ENCODE assay signal across 8 mouse cellular contexts in the genomic region with DNA sequence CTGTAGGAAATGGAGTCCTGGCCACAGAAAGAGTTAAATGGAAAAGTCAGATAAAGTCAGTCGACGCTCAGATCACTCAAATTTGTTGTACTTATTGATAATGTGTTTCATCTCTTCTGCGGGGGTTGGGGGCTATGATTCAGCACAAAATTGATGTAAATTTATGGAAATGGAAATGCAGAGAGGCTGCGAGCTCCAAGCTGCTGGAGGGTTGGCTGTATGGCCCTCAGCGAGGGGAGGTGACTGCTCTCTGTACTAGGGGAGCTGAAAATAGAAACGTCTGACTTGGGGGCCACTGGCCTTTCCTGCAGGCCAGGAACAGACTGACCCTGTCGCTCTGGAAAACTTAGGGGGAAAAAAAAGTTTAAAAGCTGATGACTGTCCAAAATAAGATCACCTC. TPM values are rescaled to one million over a fixed set of nuclear protein-coding genes. Genes with fewer than 3 reads are reported as not detected.
DNase-seq lines count a peak whose midpoint lies in the region; ATAC-seq lines count a peak whose summit lies in the region.

No protein-coding gene starts in this region.

- no peaks in the 10 kb centered on the region for H3K4me1 ChIP-seq in embryonic facial prominence, embryonic 14.5 days (ENCODE audit: control insufficient read depth, insufficient read depth, low read length)
- H3K4me1 ChIP-seq in hindbrain, embryonic 13.5 days (replicated peaks), result peaks cover 20% of the 10 kb centered on the region
- H3K4me1 ChIP-seq in midbrain, embryonic 11.5 days (ENCODE audit: control insufficient read depth, insufficient read depth, low read length), result peaks cover 8% of the 10 kb centered on the region

- peak overlapping the region; percentile 66 for H3K9ac ChIP-seq in embryonic facial prominence, embryonic 14.5 days (ENCODE audit: low read depth, low read length)
- peak overlapping the region; percentile 68; the same call in 1 of the 2 replicates for H3K9ac ChIP-seq in hindbrain, embryonic 13.5 days
- peak overlapping the region; percentile 60 for H3K9ac ChIP-seq in midbrain, embryonic 11.5 days (ENCODE audit: low read length)

- H3K27me3 ChIP-seq in embryonic facial prominence, embryonic 14.5 days (replicated peaks; ENCODE audit: control insufficient read depth, insufficient read depth, low read length), result no peaks in the 10 kb centered on the region; the same call in 1 of the 2 replicates
- 0 out of 2 replicates have a peak, but pooled peaks cover 8% of the 10 kb centered on the region for H3K27me3 ChIP-seq in hindbrain, embryonic 13.5 days
- H3K27me3 ChIP-seq in midbrain, embryonic 11.5 days (ENCODE audit: control insufficient read depth, insufficient read depth, low read length), result no peaks in the 10 kb centered on the region; the same call in 1 of the 2 replicates

- H3K4me3 ChIP-seq in embryonic facial prominence, embryonic 14.5 days (ENCODE audit: low read depth, low read length), result peak overlapping the region; percentile 50
- H3K4me3 ChIP-seq in hindbrain, embryonic 13.5 days, result peak overlapping the region; percentile 48
- peak overlapping the region; percentile 36 for H3K4me3 ChIP-seq in midbrain, embryonic 11.5 days (ENCODE audit: low read depth, low read length)

- no peaks in the 10 kb centered on the region for H3K36me3 ChIP-seq in embryonic facial prominence, embryonic 14.5 days (ENCODE audit: control insufficient read depth, insufficient read depth, low read length)
- H3K36me3 ChIP-seq in hindbrain, embryonic 13.5 days, result no peaks in the 10 kb centered on the region
- H3K36me3 ChIP-seq in midbrain, embryonic 11.5 days (ENCODE audit: control insufficient read depth, insufficient read depth, low read length), result no peaks in the 10 kb centered on the region

- peak overlapping the region; percentile 65; the same call in 1 of the 2 replicates for H3K27ac ChIP-seq in embryonic facial prominence, embryonic 14.5 days (replicated peaks; ENCODE audit: low read depth, low read length)
- H3K27ac ChIP-seq in hindbrain, embryonic 13.5 days, result peak overlapping the region; percentile 76; the same call in 1 of the 2 replicates
- peak overlapping the region; percentile 47; the same call in 1 of the 2 replicates for H3K27ac ChIP-seq in midbrain, embryonic 11.5 days (ENCODE audit: low read depth, low read length)

- H3K9me3 ChIP-seq in embryonic facial prominence, embryonic 14.5 days (ENCODE audit: control insufficient read depth, low read length), result peaks cover 4% of the 10 kb centered on the region; the same call in 1 of the 2 replicates
- peaks cover 4% of the 10 kb centered on the region; the same call in 1 of the 2 replicates for H3K9me3 ChIP-seq in hindbrain, embryonic 13.5 days
- H3K9me3 ChIP-seq in midbrain, embryonic 11.5 days (ENCODE audit: control insufficient read depth, low read length), result no peaks in the 10 kb centered on the region; the same call in 1 of the 2 replicates

- DNase-seq in cerebellum, postnatal 10 days, result peak; percentile 12 to 19
- peak; percentile 10 for DNase-seq in embryonic facial prominence, embryonic 14.5 days (ENCODE audit: low spot score)
- peak; percentile 89 for DNase-seq in midbrain, embryonic 11.5 days (ENCODE audit: low spot score, missing footprints)
- no peak for DNase-seq in yolk sac, embryonic 10.5 days (ENCODE audit: low spot score)
- DNase-seq in cerebellum, adult 18-20 months, result no peak

- ATAC-seq in cerebellum, adult (ENCODE audit: insufficient number of reproducible peaks, low FRiP score, low TSS enrichment), result no peak
- ATAC-seq in embryonic facial prominence, embryonic 14.5 days (ENCODE audit: low read depth), result no peak
- peak; percentile 59 for ATAC-seq in hindbrain, embryonic 13.5 days (ENCODE audit: low FRiP score)
- ATAC-seq in midbrain, embryonic 11.5 days (ENCODE audit: low FRiP score), result peak; percentile 54
- ATAC-seq in CD4-positive, CD25-positive, alpha-beta regulatory T cell, adult 4 months, result no peak

- WGBS in embryonic facial prominence, embryonic 14.5 days, result 9% methylated on average over 7 of the region's 7 CpGs
- WGBS in hindbrain, embryonic 13.5 days, result 7% methylated on average over 7 of the region's 7 CpGs
- 11% methylated on average over 7 of the region's 7 CpGs for WGBS in midbrain, embryonic 11.5 days

- H3K4me2 ChIP-seq in embryonic facial prominence, embryonic 14.5 days (ENCODE audit: low read depth, low read length), result peak overlapping the region; percentile 84
- peak overlapping the region; percentile 76 for H3K4me2 ChIP-seq in hindbrain, embryonic 13.5 days
- peak overlapping the region; percentile 59 for H3K4me2 ChIP-seq in midbrain, embryonic 11.5 days

RNA-seq across cellular contexts. Expression of a gene that starts 5.5 kb away (rescaled TPM):
- polyA plus RNA-seq in embryonic facial prominence, embryonic 14.5 days (2014; fragmentation: Nextera tagmentation; extraction: Ambion mirVana), result 3.3 and 3.8 TPM in 2 replicates
- polyA plus RNA-seq in hindbrain, embryonic 13.5 days (2015; fragmentation: Nextera tagmentation; extraction: Ambion mirVana), result 9.1 and 10.2 TPM in 2 replicates
- 2.4 and 3.1 TPM in 2 replicates for polyA plus RNA-seq in midbrain, embryonic 11.5 days (2014; fragmentation: Nextera tagmentation; extraction: Ambion mirVana)
- polyA plus RNA-seq in CD4-positive, CD25-positive, alpha-beta regulatory T cell, adult 4 months (2017; shearing (Covaris generic)), result not detected

Comparison
In these comparisons a context has a peak if more than half of its experiments do, and no peak if none do; other contexts are left out.
1. DNase-seq: peak in cerebellum, postnatal 10 days (2 of 2), embryonic facial prominence, embryonic 14.5 days (single experiment) and midbrain, embryonic 11.5 days (single experiment); none in yolk sac, embryonic 10.5 days (single experiment) and cerebellum, adult 18-20 months (0 of 2).
2. ATAC-seq: peak in hindbrain, embryonic 13.5 days (single experiment) and midbrain, embryonic 11.5 days (single experiment); none in cerebellum, adult (single experiment), embryonic facial prominence, embryonic 14.5 days (single experiment) and CD4-positive, CD25-positive, alpha-beta regulatory T cell, adult 4 months (single experiment).
3. Peak in every context shown above with its lines, with median percentiles within 50 percentile points of each other: H3K27ac ChIP-seq, H3K4me2 ChIP-seq, H3K4me3 ChIP-seq and H3K9ac ChIP-seq.